Mouse (Mus musculus): Measurements from ENCODE around the gene Smyd4.

DNA sequence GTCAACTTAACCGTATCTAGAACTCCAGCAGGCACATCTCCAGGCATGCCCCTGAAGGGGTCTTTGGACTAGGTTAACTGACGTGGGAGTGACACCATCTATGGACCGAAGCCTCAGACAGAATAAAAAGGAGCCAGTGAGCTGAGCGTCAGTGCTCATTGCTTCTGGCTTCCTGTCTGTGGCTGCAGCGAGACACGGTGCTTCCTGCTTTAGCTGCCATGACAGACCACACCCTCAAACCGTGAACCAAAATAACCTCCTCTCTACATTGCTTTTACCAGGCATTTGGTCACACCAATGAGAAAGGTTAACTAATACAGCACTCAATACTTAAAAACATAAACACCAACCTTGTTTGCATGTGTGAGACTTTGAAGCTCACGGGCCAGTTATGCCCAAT is 11.6 kb upstream of the Smyd4 start:
- TF ChIP-seq CTCF (IDR thresholded peaks at IDR 0.05; ENCODE audit: control insufficient read depth, insufficient read depth, low read length) (no peak), POLR2A (IDR thresholded peaks at IDR 0.05; ENCODE audit: borderline replicate concordance, control insufficient read depth, low read depth, low read length) (no peak)

All from bone marrow, adult 2 months (tissue).